Mouse (Mus musculus): Measurements from ENCODE around the gene Gm37240. TPM values are rescaled to one million over a fixed set of nuclear protein-coding genes. Genes with fewer than 3 reads are reported as not detected.

Gene Gm37240
- total and polyA plus RNA-seq, 3 experiments, result not detected

DNA sequence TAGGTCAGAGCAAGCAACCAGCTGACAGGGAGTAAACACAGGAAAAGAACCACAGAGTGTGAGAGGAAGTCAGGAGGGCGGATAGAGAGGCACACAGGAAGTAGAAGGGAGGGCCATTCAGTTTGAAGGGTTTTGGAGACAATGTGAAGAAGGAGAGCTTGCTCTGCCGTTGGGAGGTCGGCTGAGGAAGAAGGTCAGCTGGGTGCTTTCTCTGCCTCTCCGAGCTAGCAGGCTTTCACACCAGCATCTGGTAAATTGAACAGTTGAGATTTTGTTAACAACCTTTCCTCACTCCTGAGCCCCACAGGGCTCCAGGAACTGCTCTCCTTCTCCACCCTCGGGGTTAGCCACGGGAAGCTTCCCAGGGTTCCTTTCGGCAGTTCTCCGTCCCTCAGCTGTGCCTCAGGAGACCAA lies 692.2 kb downstream of the Gm37240 start:
- H3K27me3 ChIP-seq (ENCODE audit: insufficient read depth, low read length), result no peaks in the 10 kb centered on the region; the same call in 1 of the 2 replicates
- DNase-seq (ENCODE audit: low spot score) (peak; percentile 51), ATAC-seq (ENCODE audit: extremely low read depth, insufficient number of reproducible peaks, low FRiP score, poor library complexity, severe bottlenecking) (peak; percentile 95)
- TF ChIP-seq GATA2 (IDR thresholded peaks at IDR 0.05; ENCODE audit: borderline replicate concordance, low read depth, low read length) (no peak), CTCF (IDR thresholded peaks at IDR 0.05; ENCODE audit: low read depth, low read length) (no peak), TAL1 (conservative IDR thresholded peaks at IDR 0.05; ENCODE audit: low read depth, low read length) (no peak), POLR2AphosphoS5 (IDR thresholded peaks at IDR 0.05; ENCODE audit: insufficient replicate concordance, low read depth, low read length) (no peak), GATA1 (IDR thresholded peaks at IDR 0.05; ENCODE audit: borderline replicate concordance, low read length) (no peak)
- no peaks in the 10 kb centered on the region for H3K9me3 ChIP-seq (replicated peaks)
- peaks cover 14% of the 10 kb centered on the region for H3K4me1 ChIP-seq (ENCODE audit: insufficient read depth, low read depth, low read length)
- peak overlapping the region; percentile 69 for H3K4me3 ChIP-seq (ENCODE audit: low read depth, low read length)
- H3K36me3 ChIP-seq (replicated peaks), result peaks cover 8% of the 10 kb centered on the region

DNA sequence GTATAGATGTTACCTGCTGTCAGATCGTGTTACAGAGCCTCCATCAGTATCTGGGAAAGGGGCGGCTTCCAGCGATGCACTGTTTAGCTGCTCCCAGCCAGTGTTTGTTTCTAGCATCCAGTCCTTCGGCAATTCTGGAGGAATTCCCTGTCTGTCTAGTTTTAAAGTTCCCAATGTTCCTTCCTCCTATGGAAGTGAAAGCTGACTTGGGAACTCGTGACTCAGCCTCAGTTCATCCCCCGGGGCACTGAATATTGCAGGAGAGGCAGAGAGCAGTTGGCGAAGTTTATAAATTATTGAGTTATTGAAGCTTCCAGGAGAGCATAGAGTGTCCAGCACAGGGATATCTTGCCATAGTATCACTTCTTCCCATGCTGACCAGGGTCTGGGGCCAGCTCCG lies 697.5 kb downstream of the Gm37240 start:
- Histone ChIP-seq H3K4me3 (ENCODE audit: low read depth, low read length) (no peak overlapping the region), H3K36me3 (replicated peaks) (no peaks in the 10 kb centered on the region), H3K4me1 (ENCODE audit: insufficient read depth, low read depth, low read length) (peaks cover 2% of the 10 kb centered on the region), H3K9me3 (replicated peaks) (no peaks in the 10 kb centered on the region), H3K27me3 (ENCODE audit: insufficient read depth, low read length) (peaks cover 5% of the 10 kb centered on the region)
- DNase-seq (ENCODE audit: low spot score), result no peak
- no peak for ATAC-seq (ENCODE audit: extremely low read depth, insufficient number of reproducible peaks, low FRiP score, poor library complexity, severe bottlenecking)
- TF ChIP-seq GATA2 (IDR thresholded peaks at IDR 0.05; ENCODE audit: borderline replicate concordance, low read depth, low read length) (no peak), GATA1 (IDR thresholded peaks at IDR 0.05; ENCODE audit: borderline replicate concordance, low read length) (no peak), TAL1 (conservative IDR thresholded peaks at IDR 0.05; ENCODE audit: low read depth, low read length) (no peak), CTCF (IDR thresholded peaks at IDR 0.05; ENCODE audit: low read depth, low read length) (no peak), POLR2AphosphoS5 (IDR thresholded peaks at IDR 0.05; ENCODE audit: insufficient replicate concordance, low read depth, low read length) (no peak)

DNA sequence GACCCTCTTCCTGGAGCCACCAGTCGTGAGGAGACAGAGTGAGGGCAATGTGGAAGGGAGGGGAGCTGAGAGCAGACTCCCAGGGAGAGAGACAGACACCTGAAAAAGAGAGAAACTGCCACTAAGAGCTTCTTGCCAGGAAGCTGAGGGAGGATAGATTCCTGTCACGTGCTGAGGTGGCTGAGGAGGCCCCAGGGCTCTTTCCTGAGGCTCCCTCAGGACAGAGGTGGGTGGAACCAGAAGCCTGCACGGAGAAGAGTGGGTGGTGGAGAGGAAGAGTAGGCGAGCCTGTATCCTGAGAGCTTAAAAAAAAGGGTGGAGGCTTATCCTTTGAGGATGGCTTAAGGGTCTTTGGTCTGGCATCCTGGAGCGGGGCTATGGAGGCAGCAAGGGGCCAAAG lies 699.0 kb downstream of the Gm37240 start:
- TF ChIP-seq GATA1 (IDR thresholded peaks at IDR 0.05; ENCODE audit: borderline replicate concordance, low read length) (no peak), GATA2 (IDR thresholded peaks at IDR 0.05; ENCODE audit: borderline replicate concordance, low read depth, low read length) (no peak), POLR2AphosphoS5 (IDR thresholded peaks at IDR 0.05; ENCODE audit: insufficient replicate concordance, low read depth, low read length) (no peak), CTCF (IDR thresholded peaks at IDR 0.05; ENCODE audit: low read depth, low read length) (no peak), TAL1 (conservative IDR thresholded peaks at IDR 0.05; ENCODE audit: low read depth, low read length) (no peak)
- Histone ChIP-seq H3K27me3 (ENCODE audit: insufficient read depth, low read length) (peaks cover 5% of the 10 kb centered on the region), H3K36me3 (replicated peaks) (no peaks in the 10 kb centered on the region), H3K4me1 (ENCODE audit: insufficient read depth, low read depth, low read length) (no peaks in the 10 kb centered on the region), H3K4me3 (ENCODE audit: low read depth, low read length) (no peak overlapping the region), H3K9me3 (replicated peaks) (no peaks in the 10 kb centered on the region)
- no peak for ATAC-seq (ENCODE audit: extremely low read depth, insufficient number of reproducible peaks, low FRiP score, poor library complexity, severe bottlenecking)
- no peak for DNase-seq (ENCODE audit: low spot score)

DNA sequence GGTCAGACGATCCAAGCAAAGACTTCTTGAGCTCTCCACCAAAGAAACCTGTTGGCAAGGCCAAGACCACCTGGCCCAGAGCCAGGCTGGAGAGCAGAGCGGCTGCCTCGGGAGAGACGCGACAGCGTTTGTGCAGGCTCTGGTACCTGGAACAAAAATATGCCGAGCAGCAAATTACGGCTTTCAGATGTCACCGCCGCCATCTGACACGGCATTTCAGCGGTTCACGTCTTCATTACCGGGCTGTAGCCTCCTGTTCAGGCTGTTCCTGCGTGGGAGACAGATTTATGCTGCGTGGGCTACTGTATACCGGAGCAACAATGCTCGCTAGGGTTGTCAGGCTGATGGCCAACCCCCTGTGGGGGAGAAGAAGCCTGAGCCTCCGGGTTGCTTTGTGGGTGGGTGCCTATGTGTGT lies 700.6 kb downstream of the Gm37240 start:
- Histone ChIP-seq H3K4me1 (ENCODE audit: insufficient read depth, low read depth, low read length) (no peaks in the 10 kb centered on the region), H3K27me3 (ENCODE audit: insufficient read depth, low read length) (peaks cover 5% of the 10 kb centered on the region), H3K4me3 (ENCODE audit: low read depth, low read length) (no peak overlapping the region), H3K9me3 (replicated peaks) (no peaks in the 10 kb centered on the region), H3K36me3 (replicated peaks) (no peaks in the 10 kb centered on the region)
- TF ChIP-seq GATA1 (IDR thresholded peaks at IDR 0.05; ENCODE audit: borderline replicate concordance, low read length) (no peak), CTCF (IDR thresholded peaks at IDR 0.05; ENCODE audit: low read depth, low read length) (no peak), GATA2 (IDR thresholded peaks at IDR 0.05; ENCODE audit: borderline replicate concordance, low read depth, low read length) (no peak), TAL1 (conservative IDR thresholded peaks at IDR 0.05; ENCODE audit: low read depth, low read length) (no peak), POLR2AphosphoS5 (IDR thresholded peaks at IDR 0.05; ENCODE audit: insufficient replicate concordance, low read depth, low read length) (no peak)
- ATAC-seq (ENCODE audit: extremely low read depth, insufficient number of reproducible peaks, low FRiP score, poor library complexity, severe bottlenecking) (no peak), DNase-seq (ENCODE audit: low spot score) (no peak)

DNA sequence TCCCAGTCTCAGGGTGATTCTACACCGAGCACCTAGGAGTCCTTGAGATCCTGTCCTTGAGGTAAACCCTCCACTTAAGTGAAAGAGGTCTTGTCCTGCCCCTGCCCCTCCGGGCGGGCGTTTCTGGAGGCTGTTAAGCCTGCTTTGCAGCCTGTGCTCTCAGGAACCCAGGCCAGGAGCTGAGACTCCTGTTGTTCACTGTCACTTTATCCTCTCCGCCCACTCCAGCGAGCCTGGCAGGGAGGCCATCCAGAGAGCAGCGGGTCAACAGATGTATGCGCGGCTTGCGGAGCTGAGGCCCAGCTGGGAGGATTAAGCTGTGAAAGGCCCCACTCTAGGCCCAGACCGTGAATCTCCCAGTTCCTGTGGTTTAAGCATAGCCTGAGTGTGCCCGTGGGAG lies 701.5 kb downstream of the Gm37240 start:
- TF ChIP-seq GATA1 (IDR thresholded peaks at IDR 0.05; ENCODE audit: borderline replicate concordance, low read length), result no peak
- no peak for TF ChIP-seq GATA2 (IDR thresholded peaks at IDR 0.05; ENCODE audit: borderline replicate concordance, low read depth, low read length)
- no peak for TF ChIP-seq POLR2AphosphoS5 (IDR thresholded peaks at IDR 0.05; ENCODE audit: insufficient replicate concordance, low read depth, low read length)
- TF ChIP-seq TAL1 (conservative IDR thresholded peaks at IDR 0.05; ENCODE audit: low read depth, low read length), result no peak
- TF ChIP-seq CTCF (IDR thresholded peaks at IDR 0.05; ENCODE audit: low read depth, low read length), result no peak
- no peak overlapping the region for H3K4me3 ChIP-seq (ENCODE audit: low read depth, low read length)
- no peaks in the 10 kb centered on the region for H3K4me1 ChIP-seq (ENCODE audit: insufficient read depth, low read depth, low read length)
- DNase-seq (ENCODE audit: low spot score) (no peak), ATAC-seq (ENCODE audit: extremely low read depth, insufficient number of reproducible peaks, low FRiP score, poor library complexity, severe bottlenecking) (no peak)
- no peaks in the 10 kb centered on the region for H3K36me3 ChIP-seq (replicated peaks)
- peaks cover 5% of the 10 kb centered on the region for H3K27me3 ChIP-seq (ENCODE audit: insufficient read depth, low read length)
- no peaks in the 10 kb centered on the region for H3K9me3 ChIP-seq (replicated peaks)

DNA sequence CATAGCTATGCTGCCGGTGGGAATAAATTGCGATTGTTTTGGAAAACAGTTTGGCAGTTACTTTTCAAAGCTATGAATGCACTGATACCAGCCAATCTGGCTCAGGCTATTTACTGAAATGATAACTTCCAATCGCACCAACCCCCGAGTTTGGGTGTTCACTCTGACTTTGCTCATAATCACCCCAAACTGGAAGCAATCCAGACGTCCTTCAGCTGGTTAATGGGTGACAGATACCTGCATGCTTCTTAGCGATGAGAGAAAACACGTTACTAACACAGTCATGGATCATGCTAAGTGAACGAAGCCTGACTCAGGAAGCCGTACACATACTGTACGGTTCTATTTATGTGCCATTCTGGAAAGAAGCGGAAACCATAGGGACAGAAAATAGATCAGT lies 702.4 kb downstream of the Gm37240 start:
- peaks cover 5% of the 10 kb centered on the region for H3K27me3 ChIP-seq (ENCODE audit: insufficient read depth, low read length)
- no peaks in the 10 kb centered on the region for H3K4me1 ChIP-seq (ENCODE audit: insufficient read depth, low read depth, low read length)
- H3K36me3 ChIP-seq (replicated peaks), result no peaks in the 10 kb centered on the region
- ATAC-seq (ENCODE audit: extremely low read depth, insufficient number of reproducible peaks, low FRiP score, poor library complexity, severe bottlenecking) (no peak), DNase-seq (ENCODE audit: low spot score) (no peak)
- TF ChIP-seq TAL1 (conservative IDR thresholded peaks at IDR 0.05; ENCODE audit: low read depth, low read length), result no peak
- TF ChIP-seq GATA1 (IDR thresholded peaks at IDR 0.05; ENCODE audit: borderline replicate concordance, low read length), result no peak
- no peak for TF ChIP-seq GATA2 (IDR thresholded peaks at IDR 0.05; ENCODE audit: borderline replicate concordance, low read depth, low read length)
- TF ChIP-seq CTCF (IDR thresholded peaks at IDR 0.05; ENCODE audit: low read depth, low read length), result no peak
- no peak for TF ChIP-seq POLR2AphosphoS5 (IDR thresholded peaks at IDR 0.05; ENCODE audit: insufficient replicate concordance, low read depth, low read length)
- no peaks in the 10 kb centered on the region for H3K9me3 ChIP-seq (replicated peaks)
- no peak overlapping the region for H3K4me3 ChIP-seq (ENCODE audit: low read depth, low read length)
